Mouse (Mus musculus): ENCODE data around the gene Apol6. TPM values are rescaled to one million over a fixed set of nuclear protein-coding genes. Genes with fewer than 3 reads are reported as not detected.

The Apol6 gene
- total and polyA plus RNA-seq, 3 experiments = not detected

GRCm38 (mm10) chr15:77031271-77031670, 13.3 kb upstream of the Apol6 start:
- no peak for TF ChIP-seq JUND (IDR thresholded peaks at IDR 0.05; ENCODE audit: low read depth, low read length)
- TF ChIP-seq CTCF (IDR thresholded peaks at IDR 0.05 in 2 of 3, conservative IDR thresholded peaks at IDR 0.05 in 1 of 3; ENCODE audit: control insufficient read depth in 1 of 3, insufficient read depth in 1 of 3, low read depth in 2 of 3, low read length in 3 of 3, poor library complexity in 1 of 3, severe bottlenecking in 1 of 3) = no peak
- no peak for TF ChIP-seq MAX (IDR thresholded peaks at IDR 0.05; ENCODE audit: low read length)
- TF ChIP-seq MXI1 (IDR thresholded peaks at IDR 0.05; ENCODE audit: low read depth, low read length) = no peak
- TF ChIP-seq POLR2AphosphoS5 (IDR thresholded peaks at IDR 0.05; ENCODE audit: borderline replicate concordance, low read depth, low read length) = no peak
- no peak for TF ChIP-seq NELFE (IDR thresholded peaks at IDR 0.05; ENCODE audit: low read depth, low read length)
- no peak for TF ChIP-seq POLR2A (IDR thresholded peaks at IDR 0.05; ENCODE audit: control insufficient read depth in 1 of 2, insufficient read depth in 1 of 2, low read depth in 1 of 2, low read length in 2 of 2, poor library complexity in 1 of 2)
- no peaks in the 10 kb centered on the region for H3K79me2 ChIP-seq (ENCODE audit: control insufficient read depth, insufficient read depth, low read length, poor library complexity)

GRCm38 (mm10) chr15:77034526-77034925, 10.0 kb upstream of the Apol6 start:
- H3K27me3 ChIP-seq (ENCODE audit: control insufficient read depth in 1 of 2, insufficient read depth in 2 of 2, low read length in 2 of 2) = no peaks in the 10 kb centered on the region; a peak in 1 of 4 replicates
- no peak for DNase-seq (ENCODE audit: low read depth, low spot score)
- TF ChIP-seq TCF12 (IDR thresholded peaks at IDR 0.05; ENCODE audit: low read depth, low read length) (no peak), JUND (IDR thresholded peaks at IDR 0.05; ENCODE audit: low read depth, low read length) (no peak), KAT2A (conservative IDR thresholded peaks at IDR 0.05; ENCODE audit: low read depth, low read length) (no peak), CHD2 (IDR thresholded peaks at IDR 0.05; ENCODE audit: low read length) (no peak), TAL1 (IDR thresholded peaks at IDR 0.05; ENCODE audit: low read length) (no peak), MXI1 (IDR thresholded peaks at IDR 0.05; ENCODE audit: low read depth, low read length) (no peak), ETS1 (IDR thresholded peaks at IDR 0.05; ENCODE audit: low read depth, low read length) (no peak), TBP (IDR thresholded peaks at IDR 0.05; ENCODE audit: low read depth, low read length) (no peak), RAD21 (IDR thresholded peaks at IDR 0.05; ENCODE audit: low read depth, low read length) (no peak)
- no peaks in the 10 kb centered on the region for H3K36me3 ChIP-seq (ENCODE audit: control insufficient read depth in 1 of 2, insufficient read depth in 2 of 2, low read length in 2 of 2)
- no peak overlapping the region for H3K4me3 ChIP-seq (ENCODE audit: control insufficient read depth in 1 of 2, insufficient read depth in 1 of 2, low read depth in 2 of 2, low read length in 2 of 2)
- H3K79me2 ChIP-seq (ENCODE audit: control insufficient read depth, insufficient read depth, low read length, poor library complexity) = no peaks in the 10 kb centered on the region
- H3K4me1 ChIP-seq (ENCODE audit: control insufficient read depth in 1 of 2, insufficient read depth in 2 of 2, low read length in 2 of 2) = no peaks in the 10 kb centered on the region
- no peak overlapping the region for H3K9ac ChIP-seq (ENCODE audit: control insufficient read depth, low read depth, low read length, poor library complexity, severe bottlenecking)
- no peak overlapping the region for H3K27ac ChIP-seq (ENCODE audit: control insufficient read depth, low read depth, low read length)
- H3K9me3 ChIP-seq (replicated peaks; ENCODE audit: insufficient read depth, low read length) = no peaks in the 10 kb centered on the region

More at GRCm38 (mm10) chr15:77031271-77031670, 13.3 kb upstream of the Apol6 start:
- H3K4me3 ChIP-seq (ENCODE audit: control insufficient read depth in 1 of 2, insufficient read depth in 1 of 2, low read depth in 2 of 2, low read length in 2 of 2) = no peak overlapping the region
- H3K27ac ChIP-seq (ENCODE audit: control insufficient read depth, low read depth, low read length) = no peak overlapping the region
- no peak for DNase-seq (ENCODE audit: low read depth, low spot score)
- no peak overlapping the region for H3K9ac ChIP-seq (ENCODE audit: control insufficient read depth, low read depth, low read length, poor library complexity, severe bottlenecking)
- H3K36me3 ChIP-seq (ENCODE audit: control insufficient read depth in 1 of 2, insufficient read depth in 2 of 2, low read length in 2 of 2) = no peaks in the 10 kb centered on the region
- no peaks in the 10 kb centered on the region for H3K4me1 ChIP-seq (ENCODE audit: control insufficient read depth in 1 of 2, insufficient read depth in 2 of 2, low read length in 2 of 2)
- peaks cover 0 to 2% of the 10 kb centered on the region in 2 experiments; a peak in 2 of 4 replicates for H3K27me3 ChIP-seq (ENCODE audit: control insufficient read depth in 1 of 2, insufficient read depth in 2 of 2, low read length in 2 of 2)
- no peaks in the 10 kb centered on the region for H3K9me3 ChIP-seq (replicated peaks; ENCODE audit: insufficient read depth, low read length)

GRCm38 (mm10) chr15:77035643-77036042, 8.9 kb upstream of the Apol6 start:
- H3K27ac ChIP-seq (ENCODE audit: control insufficient read depth, low read depth, low read length) = no peak overlapping the region
- H3K4me3 ChIP-seq (ENCODE audit: control insufficient read depth in 1 of 2, insufficient read depth in 1 of 2, low read depth in 2 of 2, low read length in 2 of 2) = no peak overlapping the region
- no peaks in the 10 kb centered on the region for H3K36me3 ChIP-seq (ENCODE audit: control insufficient read depth in 1 of 2, insufficient read depth in 2 of 2, low read length in 2 of 2)
- DNase-seq (ENCODE audit: low read depth, low spot score) = no peak
- H3K9ac ChIP-seq (ENCODE audit: control insufficient read depth, low read depth, low read length, poor library complexity, severe bottlenecking) = no peak overlapping the region
- TF ChIP-seq TAL1 (IDR thresholded peaks at IDR 0.05; ENCODE audit: low read length) (no peak), USF1 (IDR thresholded peaks at IDR 0.05; ENCODE audit: low read depth, low read length) (no peak), POLR2A (IDR thresholded peaks at IDR 0.05; ENCODE audit: control insufficient read depth in 1 of 2, insufficient read depth in 1 of 2, low read depth in 1 of 2, low read length in 2 of 2, poor library complexity in 1 of 2) (no peak), SIN3A (IDR thresholded peaks at IDR 0.05; ENCODE audit: low read length) (no peak), USF2 (IDR thresholded peaks at IDR 0.05; ENCODE audit: borderline replicate concordance in 1 of 2, insufficient read depth in 1 of 2, low read depth in 1 of 2, low read length in 2 of 2) (no peak), MYC (IDR thresholded peaks at IDR 0.05; ENCODE audit: low read depth, low read length) (no peak), TCF12 (IDR thresholded peaks at IDR 0.05; ENCODE audit: low read depth, low read length) (no peak), HCFC1 (IDR thresholded peaks at IDR 0.05; ENCODE audit: low read depth, low read length) (no peak), MXI1 (IDR thresholded peaks at IDR 0.05; ENCODE audit: low read depth, low read length) (no peak), TBP (IDR thresholded peaks at IDR 0.05; ENCODE audit: low read depth, low read length) (no peak)
- H3K9me3 ChIP-seq (replicated peaks; ENCODE audit: insufficient read depth, low read length) = no peaks in the 10 kb centered on the region
- no peaks in the 10 kb centered on the region for H3K4me1 ChIP-seq (ENCODE audit: control insufficient read depth in 1 of 2, insufficient read depth in 2 of 2, low read length in 2 of 2)
- H3K79me2 ChIP-seq (ENCODE audit: control insufficient read depth, insufficient read depth, low read length, poor library complexity) = no peaks in the 10 kb centered on the region
- H3K27me3 ChIP-seq (ENCODE audit: control insufficient read depth in 1 of 2, insufficient read depth in 2 of 2, low read length in 2 of 2) = no peaks in the 10 kb centered on the region; a peak in 1 of 4 replicates

Data from MEL (cell line).